Mouse (Mus musculus): ENCODE measurements at regions not wholly inside any gene's neighbourhood (a gene's known extent, or its start where the extent isn't known, plus 50 kb on each side); places are given as distances from the start of the nearest gene placed in this dataset.
A peak's percentile ranks its signal among the peaks of the same experiment; 100 is the strongest.

- H3K27me3 ChIP-seq (ENCODE audit: control insufficient read depth, insufficient read depth, insufficient read length) = no peaks in the 10 kb centered on the region
- TF ChIP-seq CTCF (IDR thresholded peaks at IDR 0.05; ENCODE audit: control insufficient read depth, insufficient read depth, insufficient read length) (no peak), FOSL1 (IDR thresholded peaks at IDR 0.05; ENCODE audit: insufficient read depth, low read length, poor library complexity, severe bottlenecking) (no peak), MYOD1 (IDR thresholded peaks at IDR 0.05; ENCODE audit: control insufficient read depth, insufficient read length, low read depth) (no peak), MYOG (IDR thresholded peaks at IDR 0.05; ENCODE audit: control insufficient read depth, extremely low read depth, insufficient read length) (no peak), USF1 (IDR thresholded peaks at IDR 0.05; ENCODE audit: low read depth) (no peak), CEBPB (IDR thresholded peaks at IDR 0.05; ENCODE audit: low read depth) (no peak), MAX (IDR thresholded peaks at IDR 0.05) (no peak)
- H3K79me2 ChIP-seq (ENCODE audit: control insufficient read depth, insufficient read depth) = no peaks in the 10 kb centered on the region
- no peak overlapping the region for H3K4me3 ChIP-seq (ENCODE audit: insufficient read depth, poor library complexity, severe bottlenecking)
- H3K36me3 ChIP-seq (ENCODE audit: control insufficient read depth, insufficient read depth) = peaks cover 5% of the 10 kb centered on the region
- no peaks in the 10 kb centered on the region for H3K79me3 ChIP-seq (ENCODE audit: low read depth)
- H3ac ChIP-seq (ENCODE audit: control insufficient read depth, insufficient read length, low read depth) = no peak overlapping the region
Measured at GRCm38 (mm10) chr14:61665815-61666214, 58.6 kb downstream of the Kcnrg start.

GRCm38 (mm10) chr14:61673184-61673583, 65.9 kb downstream of the Kcnrg start:
- Histone ChIP-seq H3K4me3 (ENCODE audit: insufficient read depth, poor library complexity, severe bottlenecking) (no peak overlapping the region), H3K79me3 (ENCODE audit: low read depth) (peaks cover 15% of the 10 kb centered on the region), H3K79me2 (ENCODE audit: control insufficient read depth, insufficient read depth) (peaks cover 46% of the 10 kb centered on the region), H3K27me3 (ENCODE audit: control insufficient read depth, insufficient read depth, insufficient read length) (no peaks in the 10 kb centered on the region), H3ac (ENCODE audit: control insufficient read depth, insufficient read length, low read depth) (no peak overlapping the region), H3K36me3 (ENCODE audit: control insufficient read depth, insufficient read depth) (peaks cover 12% of the 10 kb centered on the region)
- TF ChIP-seq FOSL1 (IDR thresholded peaks at IDR 0.05; ENCODE audit: insufficient read depth, low read length, poor library complexity, severe bottlenecking) (no peak), USF1 (IDR thresholded peaks at IDR 0.05; ENCODE audit: low read depth) (no peak), MYOD1 (IDR thresholded peaks at IDR 0.05; ENCODE audit: control insufficient read depth, insufficient read length, low read depth) (no peak), CEBPB (IDR thresholded peaks at IDR 0.05; ENCODE audit: low read depth) (no peak), MYOG (IDR thresholded peaks at IDR 0.05; ENCODE audit: control insufficient read depth, extremely low read depth, insufficient read length) (no peak), CTCF (IDR thresholded peaks at IDR 0.05; ENCODE audit: control insufficient read depth, insufficient read depth, insufficient read length) (no peak), MAX (IDR thresholded peaks at IDR 0.05) (no peak)

DNA sequence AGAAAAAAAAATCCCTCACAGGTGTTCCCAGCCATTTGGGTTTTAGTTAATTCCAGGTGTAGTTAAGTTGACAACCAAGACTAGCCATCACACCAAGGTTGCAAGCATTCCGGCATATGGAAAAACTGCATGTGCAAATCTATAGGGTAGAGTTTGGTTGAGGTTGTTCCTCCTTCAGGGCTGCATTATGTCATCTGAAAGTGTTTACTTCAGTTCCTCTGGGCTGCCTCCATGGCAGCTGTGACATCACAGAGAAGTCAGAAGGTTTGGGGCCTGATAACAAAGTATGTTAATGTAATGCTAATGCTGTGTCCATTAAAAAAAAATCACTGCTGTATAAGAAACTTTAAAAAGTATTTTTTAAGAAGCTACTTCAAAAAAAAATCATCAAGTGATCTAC, 70.8 kb downstream of the Kcnrg start:
- peaks cover 56% of the 10 kb centered on the region for H3K79me2 ChIP-seq (ENCODE audit: control insufficient read depth, insufficient read depth)
- peaks cover 2% of the 10 kb centered on the region for H3K36me3 ChIP-seq (ENCODE audit: control insufficient read depth, insufficient read depth)
- H3K79me3 ChIP-seq (ENCODE audit: low read depth) = peaks cover 23% of the 10 kb centered on the region
- H3ac ChIP-seq (ENCODE audit: control insufficient read depth, insufficient read length, low read depth) = no peak overlapping the region
- no peak overlapping the region for H3K4me3 ChIP-seq (ENCODE audit: insufficient read depth, poor library complexity, severe bottlenecking)
- H3K27me3 ChIP-seq (ENCODE audit: control insufficient read depth, insufficient read depth, insufficient read length) = no peaks in the 10 kb centered on the region
- no peak for TF ChIP-seq MYOG (IDR thresholded peaks at IDR 0.05; ENCODE audit: control insufficient read depth, extremely low read depth, insufficient read length)

- H3K4me3 ChIP-seq (ENCODE audit: insufficient read depth, poor library complexity, severe bottlenecking) = peak overlapping the region; percentile 72
- peaks cover 18% of the 10 kb centered on the region for H3K79me3 ChIP-seq (ENCODE audit: low read depth)
- peaks cover 2% of the 10 kb centered on the region for H3K36me3 ChIP-seq (ENCODE audit: control insufficient read depth, insufficient read depth)
- no peaks in the 10 kb centered on the region for H3K27me3 ChIP-seq (ENCODE audit: control insufficient read depth, insufficient read depth, insufficient read length)
- TF ChIP-seq CTCF (IDR thresholded peaks at IDR 0.05; ENCODE audit: control insufficient read depth, insufficient read depth, insufficient read length) (no peak), USF1 (IDR thresholded peaks at IDR 0.05; ENCODE audit: low read depth) (peak; percentile 88)
- H3ac ChIP-seq (ENCODE audit: control insufficient read depth, insufficient read length, low read depth) = peak overlapping the region; percentile 89
- H3K79me2 ChIP-seq (ENCODE audit: control insufficient read depth, insufficient read depth) = peaks cover 44% of the 10 kb centered on the region
Measured at GRCm38 (mm10) chr14:61680818-61681707, 73.8 kb downstream of the Kcnrg start.

GRCm38 (mm10) chr14:61681708-61682701, 74.7 kb downstream of the Kcnrg start:
- Histone ChIP-seq H3K36me3 (ENCODE audit: control insufficient read depth, insufficient read depth) (peaks cover 2% of the 10 kb centered on the region), H3K79me2 (ENCODE audit: control insufficient read depth, insufficient read depth) (peaks cover 35% of the 10 kb centered on the region), H3ac (ENCODE audit: control insufficient read depth, insufficient read length, low read depth) (peak overlapping the region; percentile 89), H3K27me3 (ENCODE audit: control insufficient read depth, insufficient read depth, insufficient read length) (no peaks in the 10 kb centered on the region), H3K79me3 (ENCODE audit: low read depth) (peaks cover 12% of the 10 kb centered on the region), H3K4me3 (ENCODE audit: insufficient read depth, poor library complexity, severe bottlenecking) (peak overlapping the region; percentile 72)
- no peak for TF ChIP-seq MYOG (IDR thresholded peaks at IDR 0.05; ENCODE audit: control insufficient read depth, extremely low read depth, insufficient read length)
- TF ChIP-seq USF1 (IDR thresholded peaks at IDR 0.05; ENCODE audit: low read depth) = peak; percentile 78
- TF ChIP-seq CEBPB (IDR thresholded peaks at IDR 0.05; ENCODE audit: low read depth) = peak; percentile 71
- no peak for TF ChIP-seq MYOD1 (IDR thresholded peaks at IDR 0.05; ENCODE audit: control insufficient read depth, insufficient read length, low read depth)
- TF ChIP-seq FOSL1 (IDR thresholded peaks at IDR 0.05; ENCODE audit: insufficient read depth, low read length, poor library complexity, severe bottlenecking) = no peak
- no peak for TF ChIP-seq MAX (IDR thresholded peaks at IDR 0.05)
- TF ChIP-seq CTCF (IDR thresholded peaks at IDR 0.05; ENCODE audit: control insufficient read depth, insufficient read depth, insufficient read length) = no peak

Measured in C2C12 (cell line).